Mouse (Mus musculus) layer of hippocampus, adult 2 months (tissue): Measurements from ENCODE around the gene Cdh20. TPM values are rescaled to one million over a fixed set of nuclear protein-coding genes. Genes with fewer than 3 reads are reported as not detected.
A peak's percentile ranks its signal among the peaks of the same experiment; 100 is the strongest.

Experiments
- DNase-seq, 2 experiments: peaks; one replicate each; pipeline ENCODE4 v3.0.0; 2022; ENCODE audit warnings: low spot score in 2 of 2
- H3K27ac ChIP-seq: fragments of 200-600 bp; 2 replicates; pipeline ENCODE4 v1.8.1; 2022
- H3K4me3 ChIP-seq: fragments of 200-600 bp; 2 replicates; pipeline ENCODE4 v1.8.1; 2022; ENCODE audit warnings: mild to moderate bottlenecking
- CTCF ChIP-seq: fragments of 200-600 bp; conservative IDR thresholded peaks from 2 replicates; pipeline ENCODE4 v1.8.1; 2022; ENCODE audit warnings: antibody characterized with exemption, mild to moderate bottlenecking, moderate library complexity
- long read RNA-seq, 2 experiments: library from polyadenylated mRNA; stranded (forward); transcript quantifications; one replicate each; pipeline ENCODE4 v2.0.0; 2021; ENCODE audit warnings: borderline mapping rate in 2 of 2
- total RNA-seq, 2 experiments: library from RNA; stranded (reverse); gene quantifications; 2 replicates each; pipeline ENCODE4 v1.2.3; 2021

Cdh20 gene
- 10 to 100 TPM; 12.4 to 12.5 TPM for total RNA-seq
- long read RNA-seq, experiment 1, full-length matches to known transcripts: 4 of 10 reads
- long read RNA-seq, experiment 1, partial matches to known transcripts: 5 of 10 reads
- long read RNA-seq, experiment 1, other reads (novel, unspliced or antisense): 1 of 10 reads
- long read RNA-seq, experiment 2, full-length matches to known transcripts: 4 of 10 reads
- long read RNA-seq, experiment 2, partial matches to known transcripts: 6 of 10 reads
- long read RNA-seq, experiment 2, other reads (novel, unspliced or antisense): 0 of 10 reads

GRCm38 (mm10) chr1:104768371-104769249, at the start of gene Cdh20:
TSS of gene Cdh20 (plus strand) at chr1:104768529.
- no peak for TF ChIP-seq CTCF
- peak within 1 kb of the TSS; percentile 93 for H3K27ac ChIP-seq
- peak within 1 kb of the TSS; percentile 78 for H3K4me3 ChIP-seq
- peak in 1 of 2 experiments; percentile 22 for DNase-seq

GRCm38 (mm10) chr1:104746816-104747215, 21.5 kb upstream of the Cdh20 start:
- DNase-seq: no peak
- Histone ChIP-seq H3K27ac (no peak overlapping the region), H3K4me3 (no peak overlapping the region)
- TF ChIP-seq CTCF: no peak

- no peak for DNase-seq
- no peak for TF ChIP-seq CTCF
- Histone ChIP-seq H3K27ac (no peak overlapping the region), H3K4me3 (no peak overlapping the region)
These were observed 20.9 kb upstream of the Cdh20 start for GRCm38 (mm10) chr1:104747438-104747837.

- Histone ChIP-seq H3K4me3 (no peak overlapping the region), H3K27ac (no peak overlapping the region)
- peak in 1 of 2 experiments; percentile 30 for DNase-seq
- no peak for TF ChIP-seq CTCF
These were observed 13.8 kb upstream of the Cdh20 start for GRCm38 (mm10) chr1:104754483-104754882.

- DNase-seq: no peak
- TF ChIP-seq CTCF: peak; percentile 56
- Histone ChIP-seq H3K4me3 (no peak overlapping the region), H3K27ac (no peak overlapping the region)
These were observed 12.4 kb upstream of the Cdh20 start for GRCm38 (mm10) chr1:104755896-104756295.

GRCm38 (mm10) chr1:104769250-104769607, 900 bp downstream of the Cdh20 start:
- peak in 1 of 2 experiments; percentile 13 for DNase-seq
- H3K4me3 ChIP-seq: peak overlapping the region; percentile 78
- peak; percentile 33 for TF ChIP-seq CTCF
- peak overlapping the region; percentile 93 for H3K27ac ChIP-seq

- Histone ChIP-seq H3K27ac (peak overlapping the region; percentile 93), H3K4me3 (peak overlapping the region; percentile 35)
- DNase-seq: peak in 1 of 2 experiments; percentile 16
- TF ChIP-seq CTCF: no peak
These were observed 3.6 kb downstream of the Cdh20 start for GRCm38 (mm10) chr1:104771937-104772336.

GRCm38 (mm10) chr1:104773207-104773606, 4.9 kb downstream of the Cdh20 start:
- Histone ChIP-seq H3K4me3 (no peak overlapping the region), H3K27ac (peak overlapping the region; percentile 93; the same call in 1 of the 2 replicates)
- no peak for TF ChIP-seq CTCF
- DNase-seq: no peak

- H3K4me3 ChIP-seq: no peak overlapping the region
- no peak for TF ChIP-seq CTCF
- no peak for DNase-seq
- no peak overlapping the region for H3K27ac ChIP-seq
These were observed 25.2 kb downstream of the Cdh20 start for GRCm38 (mm10) chr1:104793488-104793887.

- Histone ChIP-seq H3K27ac (peak overlapping the region; percentile 85), H3K4me3 (no peak overlapping the region)
- no peak for TF ChIP-seq CTCF
- DNase-seq: peak in 1 of 2 experiments; percentile 19
These were observed 27.8 kb downstream of the Cdh20 start for GRCm38 (mm10) chr1:104796146-104796545.

- H3K27ac ChIP-seq: peak overlapping the region; percentile 85
- no peak for TF ChIP-seq CTCF
- DNase-seq: no peak
- no peak overlapping the region for H3K4me3 ChIP-seq
These were observed 28.8 kb downstream of the Cdh20 start for GRCm38 (mm10) chr1:104797139-104797538.

GRCm38 (mm10) chr1:104804746-104805145, 36.4 kb downstream of the Cdh20 start:
- Histone ChIP-seq H3K27ac (no peak overlapping the region), H3K4me3 (no peak overlapping the region)
- no peak for TF ChIP-seq CTCF
- DNase-seq: no peak

GRCm38 (mm10) chr1:104807214-104807613, 38.9 kb downstream of the Cdh20 start:
- Histone ChIP-seq H3K4me3 (no peak overlapping the region), H3K27ac (0 out of 2 replicates have a peak overlapping the region, but pooled peaks have one; percentile 9)
- no peak for TF ChIP-seq CTCF
- no peak for DNase-seq
